Mouse (Mus musculus): ENCODE data around the gene Olfr223. TPM values are rescaled to one million over a fixed set of nuclear protein-coding genes. Genes with fewer than 3 reads are reported as not detected.

Olfr223 gene
- not detected in 2 replicates for polyA plus RNA-seq (2015; fragmentation: Nextera tagmentation; extraction: Ambion mirVana)

- 79% methylated on average over 6 of the region's 6 CpGs for WGBS
These were observed at the start of gene Olfr223 for GRCm38 (mm10) chr11:59593189-59593588. Gene Olfr223, minus strand, starts transcription at chr11:59593289.

GRCm38 (mm10) chr11:59642420-59642819 lies 49.3 kb upstream of the Olfr223 start:
- peak; percentile 17; the same call in 1 of the 2 replicates for ATAC-seq (ENCODE audit: insufficient read depth, low FRiP score)
- Histone ChIP-seq H3K4me1 (ENCODE audit: control insufficient read depth, insufficient read depth, low read length) (0 out of 2 replicates have a peak, but pooled peaks cover 2% of the 10 kb centered on the region), H3K4me3 (replicated peaks; ENCODE audit: low read length) (no peak overlapping the region), H3K27me3 (ENCODE audit: control insufficient read depth, insufficient read depth, low read length) (no peaks in the 10 kb centered on the region), H3K27ac (ENCODE audit: low read length) (peak overlapping the region; percentile 12; the same call in 1 of the 2 replicates), H3K9me3 (replicated peaks; ENCODE audit: control insufficient read depth, low read length) (no peaks in the 10 kb centered on the region), H3K4me2 (ENCODE audit: low read depth, low read length) (no peak overlapping the region), H3K36me3 (ENCODE audit: control insufficient read depth, insufficient read depth, low read length) (no peaks in the 10 kb centered on the region), H3K9ac (ENCODE audit: low read length) (no peak overlapping the region)
- 77% methylated on average over 8 of the region's 8 CpGs for WGBS

More at GRCm38 (mm10) chr11:59593189-59593588, at the start of gene Olfr223:
- no peak for ATAC-seq (ENCODE audit: insufficient read depth, low FRiP score)
- no peak within 1 kb of the TSS for H3K27ac ChIP-seq (ENCODE audit: low read length)
- no peaks in the 10 kb centered on the region for H3K36me3 ChIP-seq (ENCODE audit: control insufficient read depth, insufficient read depth, low read length)
- no peak within 1 kb of the TSS for H3K9ac ChIP-seq (ENCODE audit: low read length)
- no peaks in the 10 kb centered on the region for H3K27me3 ChIP-seq (ENCODE audit: control insufficient read depth, insufficient read depth, low read length)
- H3K4me1 ChIP-seq (ENCODE audit: control insufficient read depth, insufficient read depth, low read length): no peaks in the 10 kb centered on the region
- no peak within 1 kb of the TSS for H3K4me2 ChIP-seq (ENCODE audit: low read depth, low read length)
- no peak within 1 kb of the TSS for H3K4me3 ChIP-seq (replicated peaks; ENCODE audit: low read length)
- no peaks in the 10 kb centered on the region for H3K9me3 ChIP-seq (replicated peaks; ENCODE audit: control insufficient read depth, low read length)

GRCm38 (mm10) chr11:59641227-59641626 lies 48.1 kb upstream of the Olfr223 start:
- Histone ChIP-seq H3K9me3 (replicated peaks; ENCODE audit: control insufficient read depth, low read length) (no peaks in the 10 kb centered on the region), H3K36me3 (ENCODE audit: control insufficient read depth, insufficient read depth, low read length) (no peaks in the 10 kb centered on the region), H3K4me1 (ENCODE audit: control insufficient read depth, insufficient read depth, low read length) (peaks cover 10% of the 10 kb centered on the region; the same call in 1 of the 2 replicates), H3K27me3 (ENCODE audit: control insufficient read depth, insufficient read depth, low read length) (no peaks in the 10 kb centered on the region), H3K4me2 (ENCODE audit: low read depth, low read length) (no peak overlapping the region), H3K9ac (ENCODE audit: low read length) (no peak overlapping the region), H3K27ac (ENCODE audit: low read length) (no peak overlapping the region), H3K4me3 (replicated peaks; ENCODE audit: low read length) (no peak overlapping the region)
- ATAC-seq (ENCODE audit: insufficient read depth, low FRiP score): no peak
- WGBS: 68% methylated on average over 5 of the region's 5 CpGs

GRCm38 (mm10) chr11:59639957-59640643 lies 47.0 kb upstream of the Olfr223 start:
- Histone ChIP-seq H3K9me3 (replicated peaks; ENCODE audit: control insufficient read depth, low read length) (no peaks in the 10 kb centered on the region), H3K4me1 (ENCODE audit: control insufficient read depth, insufficient read depth, low read length) (peaks cover 14% of the 10 kb centered on the region), H3K27me3 (ENCODE audit: control insufficient read depth, insufficient read depth, low read length) (no peaks in the 10 kb centered on the region), H3K36me3 (ENCODE audit: control insufficient read depth, insufficient read depth, low read length) (no peaks in the 10 kb centered on the region), H3K9ac (ENCODE audit: low read length) (no peak overlapping the region), H3K27ac (ENCODE audit: low read length) (no peak overlapping the region), H3K4me3 (replicated peaks; ENCODE audit: low read length) (no peak overlapping the region), H3K4me2 (ENCODE audit: low read depth, low read length) (no peak overlapping the region)
- ATAC-seq (ENCODE audit: insufficient read depth, low FRiP score): no peak
- WGBS: 55% methylated on average over 4 of the region's 4 CpGs

GRCm38 (mm10) chr11:59636695-59637414 lies 43.8 kb upstream of the Olfr223 start:
- Histone ChIP-seq H3K9me3 (replicated peaks; ENCODE audit: control insufficient read depth, low read length) (no peaks in the 10 kb centered on the region), H3K4me3 (replicated peaks; ENCODE audit: low read length) (no peak overlapping the region), H3K9ac (ENCODE audit: low read length) (no peak overlapping the region), H3K27ac (ENCODE audit: low read length) (peak overlapping the region; percentile 58), H3K36me3 (ENCODE audit: control insufficient read depth, insufficient read depth, low read length) (no peaks in the 10 kb centered on the region), H3K4me1 (ENCODE audit: control insufficient read depth, insufficient read depth, low read length) (peaks cover 13% of the 10 kb centered on the region), H3K4me2 (ENCODE audit: low read depth, low read length) (no peak overlapping the region), H3K27me3 (ENCODE audit: control insufficient read depth, insufficient read depth, low read length) (no peaks in the 10 kb centered on the region)
- ATAC-seq (ENCODE audit: insufficient read depth, low FRiP score): no peak
- WGBS: 63% methylated on average over 7 of the region's 7 CpGs

- H3K9me3 ChIP-seq (replicated peaks; ENCODE audit: control insufficient read depth, low read length): no peaks in the 10 kb centered on the region
- peaks cover 13% of the 10 kb centered on the region for H3K4me1 ChIP-seq (ENCODE audit: control insufficient read depth, insufficient read depth, low read length)
- H3K4me2 ChIP-seq (ENCODE audit: low read depth, low read length): no peak overlapping the region
- WGBS: 69% methylated on average over 12 of the region's 12 CpGs
- no peaks in the 10 kb centered on the region for H3K27me3 ChIP-seq (ENCODE audit: control insufficient read depth, insufficient read depth, low read length)
- H3K36me3 ChIP-seq (ENCODE audit: control insufficient read depth, insufficient read depth, low read length): no peaks in the 10 kb centered on the region
- ATAC-seq (ENCODE audit: insufficient read depth, low FRiP score): no peak
- no peak overlapping the region for H3K4me3 ChIP-seq (replicated peaks; ENCODE audit: low read length)
- H3K9ac ChIP-seq (ENCODE audit: low read length): no peak overlapping the region
- H3K27ac ChIP-seq (ENCODE audit: low read length): peak overlapping the region; percentile 58
These were observed 43.0 kb upstream of the Olfr223 start for GRCm38 (mm10) chr11:59635821-59636694.

- H3K4me2 ChIP-seq (ENCODE audit: low read depth, low read length): no peak overlapping the region
- no peaks in the 10 kb centered on the region for H3K9me3 ChIP-seq (replicated peaks; ENCODE audit: control insufficient read depth, low read length)
- peaks cover 13% of the 10 kb centered on the region for H3K4me1 ChIP-seq (ENCODE audit: control insufficient read depth, insufficient read depth, low read length)
- H3K27ac ChIP-seq (ENCODE audit: low read length): peak overlapping the region; percentile 74
- H3K27me3 ChIP-seq (ENCODE audit: control insufficient read depth, insufficient read depth, low read length): no peaks in the 10 kb centered on the region
- 60% methylated on average over 9 of the region's 9 CpGs for WGBS
- H3K9ac ChIP-seq (ENCODE audit: low read length): 0 out of 2 replicates have a peak overlapping the region, but pooled peaks have one; percentile 8
- no peak overlapping the region for H3K4me3 ChIP-seq (replicated peaks; ENCODE audit: low read length)
- no peaks in the 10 kb centered on the region for H3K36me3 ChIP-seq (ENCODE audit: control insufficient read depth, insufficient read depth, low read length)
- peak; percentile 37; the same call in 1 of the 2 replicates for ATAC-seq (ENCODE audit: insufficient read depth, low FRiP score)
These were observed 42.2 kb upstream of the Olfr223 start for GRCm38 (mm10) chr11:59635251-59635795.

GRCm38 (mm10) chr11:59634001-59634660 lies 41.0 kb upstream of the Olfr223 start:
- H3K36me3 ChIP-seq (ENCODE audit: control insufficient read depth, insufficient read depth, low read length): no peaks in the 10 kb centered on the region
- H3K9me3 ChIP-seq (replicated peaks; ENCODE audit: control insufficient read depth, low read length): no peaks in the 10 kb centered on the region
- no peaks in the 10 kb centered on the region for H3K27me3 ChIP-seq (ENCODE audit: control insufficient read depth, insufficient read depth, low read length)
- ATAC-seq (ENCODE audit: insufficient read depth, low FRiP score): peak; percentile 49; the same call in 1 of the 2 replicates
- H3K4me2 ChIP-seq (ENCODE audit: low read depth, low read length): no peak overlapping the region
- 67% methylated on average over 7 of the region's 7 CpGs for whole genome bisulfite sequencing
- peaks cover 15% of the 10 kb centered on the region for H3K4me1 ChIP-seq (ENCODE audit: control insufficient read depth, insufficient read depth, low read length)
- H3K27ac ChIP-seq (ENCODE audit: low read length): peak overlapping the region; percentile 74
- no peak overlapping the region for H3K9ac ChIP-seq (ENCODE audit: low read length)
- H3K4me3 ChIP-seq (replicated peaks; ENCODE audit: low read length): no peak overlapping the region

Measured in stomach, embryonic 16.5 days (tissue).